Mouse (Mus musculus): ENCODE data around the gene Ccnq. TPM values are rescaled to one million over a fixed set of nuclear protein-coding genes. Genes with fewer than 3 reads are reported as not detected.
A peak's percentile ranks its signal among the peaks of the same experiment; 100 is the strongest.
"Not testable (repeated sequence)": the region's sequence is repeated elsewhere in the genome, so short reads cannot be mapped to it uniquely, and the experiment has no call there.

Gene Ccnq
- polyA plus RNA-seq, 1 experiment from 2014 or later: 32.2 TPM

DNA sequence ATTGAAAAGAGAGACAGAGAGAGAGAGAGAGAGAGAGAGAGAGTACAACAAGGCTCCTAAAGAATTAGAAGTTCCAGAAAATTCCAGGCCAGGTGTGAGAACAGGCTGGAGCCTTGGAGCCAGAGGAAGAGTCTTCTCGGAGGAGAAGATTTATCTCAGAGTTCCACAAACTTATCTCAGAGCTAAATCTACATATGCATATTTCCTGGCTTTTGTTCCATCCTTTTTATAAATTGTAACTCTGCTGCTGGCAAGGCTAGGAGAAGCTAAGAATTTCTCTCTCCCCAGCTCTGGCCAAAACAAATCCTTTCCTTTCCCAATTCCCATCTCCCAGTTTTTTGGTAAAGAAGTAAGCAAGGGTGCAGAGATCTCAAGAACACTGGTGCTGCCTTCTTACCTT lies 3.8 kb upstream of the Ccnq start:
- 81% methylated on average over 1 of the region's 1 CpGs for WGBS
- ATAC-seq (ENCODE audit: low FRiP score): no peak
- Histone ChIP-seq H3K27ac (replicated peaks) (no peak overlapping the region), H3K9me3 (replicated peaks) (no peaks in the 10 kb centered on the region), H3K4me2 (no peak overlapping the region), H3K4me1 (peaks cover 12% of the 10 kb centered on the region), H3K9ac (replicated peaks) (no peak overlapping the region), H3K36me3 (no peaks in the 10 kb centered on the region), H3K27me3 (replicated peaks) (no peaks in the 10 kb centered on the region), H3K4me3 (replicated peaks) (no peak overlapping the region)

- not testable (repeated sequence) for H3K4me3 ChIP-seq (replicated peaks); H3K36me3 ChIP-seq; H3K9ac ChIP-seq (replicated peaks); H3K9me3 ChIP-seq (replicated peaks); H3K27me3 ChIP-seq (replicated peaks); H3K27ac ChIP-seq (replicated peaks); H3K4me2 ChIP-seq; ATAC-seq (ENCODE audit: low FRiP score)
- H3K4me1 ChIP-seq: peaks cover 17% of the 10 kb centered on the region
- WGBS: 82% methylated on average over 1 of the region's 1 CpGs
Observed at GRCm38 (mm10) chr11:78754177-78754576, 2.6 kb upstream of the Ccnq start.

GRCm38 (mm10) chr11:78753183-78753582 lies 1.7 kb upstream of the Ccnq start:
- no peak overlapping the region for H3K27ac ChIP-seq (replicated peaks)
- no peaks in the 10 kb centered on the region for H3K9me3 ChIP-seq (replicated peaks)
- peaks cover 17% of the 10 kb centered on the region for H3K4me1 ChIP-seq
- no peak overlapping the region for H3K9ac ChIP-seq (replicated peaks)
- H3K27me3 ChIP-seq (replicated peaks): no peaks in the 10 kb centered on the region
- no peak overlapping the region for H3K4me2 ChIP-seq
- ATAC-seq (ENCODE audit: low FRiP score): no peak
- WGBS: 48% methylated on average over 1 of the region's 1 CpGs
- no peak overlapping the region for H3K4me3 ChIP-seq (replicated peaks)
- peaks cover 6% of the 10 kb centered on the region; the same call in 1 of the 2 replicates for H3K36me3 ChIP-seq

DNA sequence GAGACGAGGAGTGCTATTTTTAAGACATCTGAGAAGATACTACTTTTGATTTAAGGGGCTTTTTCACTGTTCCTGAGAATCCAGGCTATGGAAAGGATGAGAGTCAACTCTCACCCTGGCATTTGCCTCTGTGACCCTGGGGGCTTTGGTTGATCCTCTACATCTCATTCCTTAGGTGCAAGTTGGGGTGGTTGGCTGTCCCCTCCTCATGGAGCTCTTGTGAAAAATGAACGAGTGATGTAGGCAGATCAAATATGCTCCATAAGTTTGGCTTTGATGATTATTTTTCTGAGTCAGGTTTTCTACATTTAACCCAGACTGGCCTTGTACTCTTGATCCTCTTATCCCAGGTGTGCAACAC lies 294 bp upstream of the Ccnq start:
- Histone ChIP-seq H3K27ac (replicated peaks) (peak overlapping the region; percentile 90), H3K4me1 (peaks cover 17% of the 10 kb centered on the region), H3K4me2 (peak overlapping the region; percentile 73), H3K9ac (replicated peaks) (peak overlapping the region; percentile 64), H3K9me3 (replicated peaks) (no peaks in the 10 kb centered on the region), H3K4me3 (replicated peaks) (peak overlapping the region; percentile 66), H3K27me3 (replicated peaks) (no peaks in the 10 kb centered on the region), H3K36me3 (peaks cover 6% of the 10 kb centered on the region; the same call in 1 of the 2 replicates)
- WGBS: 8% methylated on average over 2 of the region's 2 CpGs
- ATAC-seq (ENCODE audit: low FRiP score): no peak

GRCm38 (mm10) chr11:78746264-78746663 lies 5.3 kb downstream of the Ccnq start:
- Histone ChIP-seq H3K36me3 (peaks cover 6% of the 10 kb centered on the region; the same call in 1 of the 2 replicates), H3K4me1 (peaks cover 14% of the 10 kb centered on the region), H3K4me3 (replicated peaks) (no peak overlapping the region), H3K9ac (replicated peaks) (no peak overlapping the region), H3K27me3 (replicated peaks) (no peaks in the 10 kb centered on the region), H3K4me2 (no peak overlapping the region), H3K9me3 (replicated peaks) (no peaks in the 10 kb centered on the region), H3K27ac (replicated peaks) (no peak overlapping the region)
- 89% methylated on average over 7 of the region's 7 CpGs for WGBS
- no peak for ATAC-seq (ENCODE audit: low FRiP score)

DNA sequence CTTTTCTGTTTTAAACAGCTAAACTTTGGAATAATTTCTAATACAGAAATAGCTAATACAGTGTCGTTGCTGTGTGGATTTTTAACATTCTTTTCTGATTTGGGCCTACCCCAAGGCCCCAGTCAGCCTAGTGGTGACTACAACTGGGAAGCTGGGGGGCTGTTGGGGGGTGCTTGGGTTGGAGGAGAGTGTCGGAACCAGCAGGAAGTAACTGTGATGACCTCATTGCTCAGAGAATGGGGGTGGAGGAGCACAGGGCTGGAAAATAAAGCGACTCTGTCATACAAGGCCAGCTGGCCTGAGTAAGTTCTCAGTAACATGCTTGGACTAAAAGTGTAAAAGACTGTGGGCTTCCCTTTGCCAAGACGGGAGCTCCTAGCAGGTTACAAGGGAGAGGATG lies 6.1 kb downstream of the Ccnq start:
- Histone ChIP-seq H3K4me1 (peaks cover 6% of the 10 kb centered on the region), H3K4me3 (replicated peaks) (no peak overlapping the region), H3K9me3 (replicated peaks) (no peaks in the 10 kb centered on the region), H3K4me2 (no peak overlapping the region), H3K9ac (replicated peaks) (no peak overlapping the region), H3K27me3 (replicated peaks) (no peaks in the 10 kb centered on the region), H3K36me3 (peaks cover 6% of the 10 kb centered on the region; the same call in 1 of the 2 replicates), H3K27ac (replicated peaks) (no peak overlapping the region)
- 69% methylated on average over 4 of the region's 4 CpGs for WGBS
- ATAC-seq (ENCODE audit: low FRiP score): no peak

- Histone ChIP-seq H3K27me3 (replicated peaks) (no peaks in the 10 kb centered on the region), H3K4me2 (no peak overlapping the region), H3K4me3 (replicated peaks) (no peak overlapping the region), H3K9me3 (replicated peaks) (no peaks in the 10 kb centered on the region), H3K9ac (replicated peaks) (no peak overlapping the region), H3K4me1 (no peaks in the 10 kb centered on the region), H3K27ac (replicated peaks) (no peak overlapping the region), H3K36me3 (no peaks in the 10 kb centered on the region)
- 81% methylated on average over 3 of the region's 3 CpGs for WGBS
- ATAC-seq (ENCODE audit: low FRiP score): no peak
Observed at GRCm38 (mm10) chr11:78742461-78742860, 9.1 kb downstream of the Ccnq start.

GRCm38 (mm10) chr11:78741958-78742357 lies 9.6 kb downstream of the Ccnq start:
- ATAC-seq (ENCODE audit: low FRiP score): no peak
- no peak overlapping the region for H3K27ac ChIP-seq (replicated peaks)

DNA sequence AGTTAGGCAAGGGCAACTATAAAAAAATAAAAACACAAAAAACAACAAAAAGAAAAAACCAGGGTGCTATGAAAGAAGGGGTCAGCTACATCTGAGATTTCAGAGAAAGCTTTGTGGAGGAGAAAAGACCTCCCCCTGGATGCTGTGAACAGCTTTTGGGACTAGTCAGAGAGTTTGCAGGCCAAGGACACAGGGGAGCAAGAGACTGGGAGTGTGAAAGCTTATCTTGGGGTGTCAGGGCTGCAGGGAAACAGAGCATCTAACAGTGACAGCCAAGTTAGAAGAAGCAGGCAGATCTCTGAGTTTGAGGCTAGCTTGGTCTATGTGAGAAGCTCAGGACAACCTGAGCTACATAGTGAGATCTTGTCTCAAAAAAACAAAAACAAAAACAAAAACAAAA lies 12.2 kb downstream of the Ccnq start:
- ATAC-seq (ENCODE audit: low FRiP score): no peak
- H3K4me3 ChIP-seq (replicated peaks): no peak overlapping the region
- H3K9me3 ChIP-seq (replicated peaks): no peaks in the 10 kb centered on the region
- H3K27me3 ChIP-seq (replicated peaks): no peaks in the 10 kb centered on the region
- no peak overlapping the region for H3K4me2 ChIP-seq
- H3K4me1 ChIP-seq: no peaks in the 10 kb centered on the region
- H3K9ac ChIP-seq (replicated peaks): no peak overlapping the region
- H3K36me3 ChIP-seq: no peaks in the 10 kb centered on the region
- H3K27ac ChIP-seq (replicated peaks): no peak overlapping the region

More at GRCm38 (mm10) chr11:78741958-78742357, 9.6 kb downstream of the Ccnq start:
- no peaks in the 10 kb centered on the region for H3K27me3 ChIP-seq (replicated peaks)
- no peaks in the 10 kb centered on the region for H3K4me1 ChIP-seq
- H3K36me3 ChIP-seq: no peaks in the 10 kb centered on the region
- H3K4me3 ChIP-seq (replicated peaks): no peak overlapping the region
- no peak overlapping the region for H3K4me2 ChIP-seq
- no peaks in the 10 kb centered on the region for H3K9me3 ChIP-seq (replicated peaks)
- no peak overlapping the region for H3K9ac ChIP-seq (replicated peaks)
- WGBS: 57% methylated on average over 7 of the region's 7 CpGs

DNA sequence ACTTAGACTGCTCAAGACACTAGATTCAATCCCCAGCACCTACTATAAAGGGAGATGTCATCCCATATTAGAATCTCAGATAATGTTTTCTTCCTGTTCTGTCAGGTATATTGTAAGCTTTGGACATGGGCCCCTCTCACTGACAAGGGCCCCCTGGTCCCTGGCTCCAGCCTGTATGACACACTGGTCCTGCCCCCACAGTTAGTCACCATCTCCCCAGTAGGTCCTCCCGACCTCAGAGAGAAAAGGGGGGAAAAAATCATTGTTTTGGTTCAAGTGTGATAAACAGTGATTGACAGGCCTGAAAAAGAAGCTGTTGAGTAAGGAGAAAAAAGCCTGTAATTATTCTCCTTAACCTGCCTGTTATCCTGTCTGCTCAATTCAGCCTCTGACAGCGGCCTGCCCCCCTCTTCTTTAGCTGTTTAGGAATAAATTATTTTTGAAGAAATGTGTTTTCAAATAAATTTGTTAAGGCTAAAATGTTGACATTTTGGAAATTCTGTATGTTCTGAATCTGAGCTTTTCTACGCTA lies 14.6 kb downstream of the Ccnq start:
- Histone ChIP-seq H3K4me2 (no peak overlapping the region), H3K27me3 (replicated peaks) (no peaks in the 10 kb centered on the region), H3K9ac (replicated peaks) (no peak overlapping the region), H3K36me3 (no peaks in the 10 kb centered on the region), H3K9me3 (replicated peaks) (no peaks in the 10 kb centered on the region), H3K4me3 (replicated peaks) (no peak overlapping the region), H3K27ac (replicated peaks) (no peak overlapping the region), H3K4me1 (no peaks in the 10 kb centered on the region)
- 60% methylated on average over 3 of the region's 3 CpGs for WGBS
- no peak for ATAC-seq (ENCODE audit: low FRiP score)

DNA sequence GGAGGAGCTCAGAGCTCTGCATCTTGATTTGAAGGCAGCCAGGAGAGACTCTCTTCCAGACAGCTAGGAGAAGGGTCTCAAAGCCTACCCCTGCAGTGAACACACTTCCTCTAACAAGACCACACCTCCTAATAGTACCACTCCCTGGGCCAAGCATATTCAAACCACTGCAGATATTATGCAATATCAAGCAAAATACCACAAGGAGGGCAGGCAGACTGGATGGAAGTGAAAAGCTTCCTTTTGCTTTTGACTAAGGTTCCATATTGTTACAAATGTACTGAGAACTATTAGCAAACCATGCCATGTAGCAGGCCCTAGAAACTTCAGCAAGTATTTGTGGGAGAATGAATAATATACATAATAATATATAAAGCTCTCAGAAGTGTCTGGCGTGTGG lies 16.4 kb downstream of the Ccnq start:
- no peak overlapping the region for H3K4me2 ChIP-seq
- no peak overlapping the region for H3K4me3 ChIP-seq (replicated peaks)
- H3K9me3 ChIP-seq (replicated peaks): no peaks in the 10 kb centered on the region
- H3K27ac ChIP-seq (replicated peaks): no peak overlapping the region
- no peaks in the 10 kb centered on the region for H3K4me1 ChIP-seq
- no peaks in the 10 kb centered on the region for H3K27me3 ChIP-seq (replicated peaks)
- no peaks in the 10 kb centered on the region for H3K36me3 ChIP-seq
- WGBS: 93% methylated on average over 1 of the region's 1 CpGs
- H3K9ac ChIP-seq (replicated peaks): no peak overlapping the region
- no peak for ATAC-seq (ENCODE audit: low FRiP score)

GRCm38 (mm10) chr11:78732619-78733018 lies 18.9 kb downstream of the Ccnq start:
- no peak overlapping the region for H3K9ac ChIP-seq (replicated peaks)
- H3K4me2 ChIP-seq: no peak overlapping the region
- no peaks in the 10 kb centered on the region for H3K4me1 ChIP-seq
- H3K27me3 ChIP-seq (replicated peaks): no peaks in the 10 kb centered on the region
- ATAC-seq (ENCODE audit: low FRiP score): no peak
- H3K36me3 ChIP-seq: no peaks in the 10 kb centered on the region
- no peak overlapping the region for H3K4me3 ChIP-seq (replicated peaks)
- 91% methylated on average over 6 of the region's 6 CpGs for WGBS
- H3K9me3 ChIP-seq (replicated peaks): no peaks in the 10 kb centered on the region
- H3K27ac ChIP-seq (replicated peaks): no peak overlapping the region

DNA sequence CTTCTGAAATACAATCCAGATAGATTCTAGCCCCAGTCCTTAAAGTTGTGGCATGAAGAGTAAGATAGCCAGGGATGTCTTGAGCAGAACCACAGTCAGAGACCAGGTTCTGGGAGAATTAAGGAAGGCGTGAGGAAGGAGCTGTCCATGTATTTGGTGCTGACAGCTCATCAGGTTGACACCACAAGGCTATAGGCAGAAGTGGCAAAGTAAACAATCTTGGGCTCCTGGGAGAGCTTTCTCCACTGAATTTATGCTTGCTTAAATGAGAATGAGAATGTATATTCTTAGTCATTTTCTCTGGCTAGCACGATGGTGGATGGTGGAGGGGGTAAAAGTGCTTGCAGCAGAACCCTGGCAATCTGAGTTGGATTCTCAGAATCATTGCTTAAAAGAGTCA lies 20.6 kb downstream of the Ccnq start:
- H3K4me1 ChIP-seq: no peaks in the 10 kb centered on the region
- ATAC-seq (ENCODE audit: low FRiP score): no peak
- no peak overlapping the region for H3K4me3 ChIP-seq (replicated peaks)
- no peaks in the 10 kb centered on the region for H3K27me3 ChIP-seq (replicated peaks)
- WGBS: 30% methylated on average over 2 of the region's 2 CpGs
- H3K9ac ChIP-seq (replicated peaks): no peak overlapping the region
- no peak overlapping the region for H3K4me2 ChIP-seq
- H3K27ac ChIP-seq (replicated peaks): no peak overlapping the region
- H3K36me3 ChIP-seq: no peaks in the 10 kb centered on the region
- no peaks in the 10 kb centered on the region for H3K9me3 ChIP-seq (replicated peaks)

Data from neural tube, embryonic 15.5 days (tissue).